Mouse (Mus musculus) heart, postnatal 25 days (tissue): ENCODE results near the gene Thrap3. TPM values are rescaled to one million over a fixed set of nuclear protein-coding genes. Genes with fewer than 3 reads are reported as not detected.

Experiments used
- DNase-seq: peaks from one replicate; pipeline ENCODE4 v3.0.0; 2022; ENCODE audit warnings: low spot score
- intact Hi-C: fragments of 180-260 bp; cut with DNase I; formaldehyde crosslinking; loops from one replicate; pipeline ENCODE4 v1.15.1; 2025
- total RNA-seq, 2 experiments: library from RNA; stranded (reverse); gene quantifications; 2 replicates each; pipeline ENCODE4 v1.2.3; 2021

Thrap3 gene
- total RNA-seq, 2 experiments from 2014 or later: 108 to 111 TPM

DNA sequence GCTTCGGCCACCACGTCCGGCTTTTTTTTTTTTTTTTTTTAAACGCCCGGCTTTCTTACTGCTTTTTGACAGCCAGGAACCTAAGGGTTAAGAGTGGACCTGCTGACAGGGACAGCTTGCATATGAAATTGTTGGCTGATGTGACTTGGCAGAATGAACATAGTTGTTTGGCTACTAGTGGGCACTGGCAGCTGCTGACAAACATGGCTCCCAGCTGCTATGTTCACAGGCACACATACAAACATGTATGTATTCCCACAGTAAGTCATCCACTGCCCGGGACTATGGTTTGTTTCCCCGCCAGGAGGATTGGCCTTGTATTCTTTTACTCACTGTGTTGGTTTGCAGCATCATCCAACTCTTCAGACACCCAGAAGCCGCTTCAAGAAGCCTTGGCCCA is 85.4 kb downstream of the Thrap3 start:
- intact Hi-C loops: no loop called here
- DNase-seq: no peak

DNA sequence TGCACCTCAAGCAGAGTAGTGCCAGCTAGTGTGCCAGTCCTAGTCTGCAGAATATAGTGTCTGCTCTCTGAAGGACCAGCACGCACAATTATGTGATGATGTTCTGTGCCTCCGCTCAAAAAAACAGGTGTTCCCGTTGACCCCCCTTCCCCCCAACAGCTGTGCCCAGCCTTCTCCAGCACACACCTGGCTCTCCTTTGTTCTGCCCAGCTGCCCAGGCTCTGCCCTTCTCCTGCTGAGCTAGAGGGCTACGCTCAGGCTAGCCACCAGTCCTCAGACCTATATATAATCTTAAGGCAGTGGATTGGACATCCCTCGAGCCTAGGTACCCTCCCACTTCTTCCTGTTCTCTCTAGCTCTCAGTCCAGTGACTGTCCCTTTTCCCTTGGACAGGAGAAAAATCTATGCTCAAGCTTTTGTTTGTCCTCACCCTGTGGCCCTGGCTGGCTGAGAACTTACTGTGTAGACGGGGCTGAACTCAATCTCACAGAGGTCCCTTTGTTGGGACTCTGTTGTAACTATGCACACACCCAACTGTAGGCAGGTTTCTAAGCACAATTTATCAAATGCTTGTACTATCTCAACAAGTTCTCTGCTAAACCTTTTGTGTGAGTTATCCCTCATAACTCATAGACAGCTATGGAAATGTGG is 86.6 kb downstream of the Thrap3 start:
- intact Hi-C loops: no loop called here
- no peak for DNase-seq

GRCm38 (mm10) chr4:126115411-126115810 is 87.1 kb downstream of the Thrap3 start:
- no peak for DNase-seq
- intact Hi-C loops: no loop called here

Other genes with a start within 250 kb of the Thrap3 start
- gene Csf3r, start 178.2 kb downstream of the Thrap3 start, total RNA-seq: under 1 TPM; 0.84 to 0.91 TPM
- 10 to 100 TPM; 81.2 to 83.1 TPM for gene Mrps15, start 155.8 kb downstream of the Thrap3 start, total RNA-seq
- gene Oscp1, start 144.2 kb downstream of the Thrap3 start, total RNA-seq: 1 to 10 TPM; 1.1 to 1.7 TPM
- gene Lsm10, start 106.1 kb downstream of the Thrap3 start, total RNA-seq: 10 to 100 TPM; 10.7 to 12.1 TPM
- gene Stk40, start 98.8 kb downstream of the Thrap3 start, total RNA-seq: 10 to 100 TPM; 37.6 to 38.7 TPM
- 10 to 100 TPM; 15.2 to 17.6 TPM for gene Eva1b, start 55.0 kb downstream of the Thrap3 start, total RNA-seq
- gene Sh3d21, start 39.3 kb downstream of the Thrap3 start, total RNA-seq: 1 to 10 TPM; 1.9 to 3.1 TPM
- gene Map7d1, start 53.6 kb upstream of the Thrap3 start, total RNA-seq: 100 to 1,000 TPM; 255 to 285 TPM
- gene Trappc3, start 59.6 kb upstream of the Thrap3 start, total RNA-seq: 10 to 100 TPM; 43.2 to 47.1 TPM
- gene Col8a2, start 84.0 kb upstream of the Thrap3 start, total RNA-seq: under 1 TPM; 0.75 to 0.81 TPM
- gene Adprhl2, start 118.9 kb upstream of the Thrap3 start, total RNA-seq: 10 to 100 TPM; 11.4 to 11.9 TPM
- gene Tekt2, start 122.9 kb upstream of the Thrap3 start, total RNA-seq: under 1 TPM; 0.28 to 0.44 TPM
- 10 to 100 TPM; 13.4 to 14.0 TPM for gene Ago3, start 226.8 kb upstream of the Thrap3 start, total RNA-seq